Mouse (Mus musculus): Measurements from ENCODE around the gene Cdkn1a. TPM values are rescaled to one million over a fixed set of nuclear protein-coding genes. Genes with fewer than 3 reads are reported as not detected.

Cdkn1a gene
- total and polyA plus RNA-seq, 3 experiments: 10.6 to 59.1 (median 37.5) TPM

DNA sequence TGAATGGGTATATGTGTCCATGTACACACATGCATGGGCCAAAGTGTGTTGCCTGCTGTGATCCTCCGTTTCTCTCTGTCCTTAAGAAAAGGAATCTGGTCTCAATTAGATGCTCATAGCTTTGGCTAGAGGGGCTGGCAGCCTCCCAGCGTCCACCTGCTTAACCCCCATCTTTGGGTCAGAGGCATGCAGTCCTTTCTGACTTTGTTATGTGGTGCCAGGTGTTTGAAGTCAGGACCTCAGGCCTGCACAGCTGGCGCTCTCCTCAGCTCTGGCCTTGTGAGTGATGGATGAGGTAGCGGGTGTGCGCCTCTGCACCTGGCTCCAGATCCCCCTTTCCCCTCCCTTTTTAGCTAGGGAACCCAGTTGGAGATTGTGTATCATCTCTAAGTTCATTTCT lies 27.3 kb downstream of the Cdkn1a start:
- Histone ChIP-seq H3K9me3 (replicated peaks; ENCODE audit: low read length) (no peaks in the 10 kb centered on the region), H3K27me3 (replicated peaks) (no peaks in the 10 kb centered on the region), H3K4me2 (ENCODE audit: insufficient read depth, low read depth, poor library complexity, severe bottlenecking) (no peak overlapping the region), H3K36me3 (replicated peaks in 1 of 2; ENCODE audit: control insufficient read depth in 1 of 2, insufficient read depth in 1 of 2, low read length in 1 of 2) (no peaks in the 10 kb centered on the region), H3K4me1 (ENCODE audit: control insufficient read depth in 1 of 2, insufficient read depth in 2 of 2) (peaks cover 6% of the 10 kb centered on the region in 2 experiments; a peak in 3 of 4 replicates), H3K79me2 (replicated peaks; ENCODE audit: control insufficient read depth, extremely low read depth, insufficient read depth, poor library complexity, severe bottlenecking) (no peaks in the 10 kb centered on the region), H3K9ac (ENCODE audit: insufficient read depth, low read depth) (no peak overlapping the region), H3K4me3 (replicated peaks in 1 of 3; ENCODE audit: low read depth in 2 of 3, low read length in 2 of 3, poor library complexity in 1 of 3) (no peak overlapping the region), H3K27ac (ENCODE audit: insufficient read depth, low read depth) (no peak overlapping the region)
- DNase-seq (ENCODE audit: extremely low read depth): no peak
- TF ChIP-seq SIN3A (IDR thresholded peaks at IDR 0.05; ENCODE audit: low read length) (no peak), HCFC1 (IDR thresholded peaks at IDR 0.05; ENCODE audit: low read depth, low read length) (no peak), E2F4 (IDR thresholded peaks at IDR 0.05; ENCODE audit: insufficient replicate concordance, low read depth, low read length) (no peak), KAT2A (IDR thresholded peaks at IDR 0.05; ENCODE audit: insufficient replicate concordance, low read length) (no peak), CHD1 (IDR thresholded peaks at IDR 0.05; ENCODE audit: low read depth, low read length) (no peak), POLR2A (IDR thresholded peaks at IDR 0.05; ENCODE audit: low read depth, low read length) (no peak), NRF1 (IDR thresholded peaks at IDR 0.05; ENCODE audit: low read depth, low read length) (no peak), IRF4 (IDR thresholded peaks at IDR 0.05; ENCODE audit: low read depth, low read length) (no peak), MEF2A (IDR thresholded peaks at IDR 0.05; ENCODE audit: borderline replicate concordance, low read depth, low read length) (no peak), JUND (conservative IDR thresholded peaks at IDR 0.05; ENCODE audit: low read depth, low read length) (no peak), ZKSCAN1 (IDR thresholded peaks at IDR 0.05; ENCODE audit: borderline replicate concordance, low read depth, low read length) (no peak), PAX5 (IDR thresholded peaks at IDR 0.05; ENCODE audit: low read length) (no peak), USF2 (conservative IDR thresholded peaks at IDR 0.05; ENCODE audit: low read depth, low read length) (no peak), BHLHE40 (IDR thresholded peaks at IDR 0.05; ENCODE audit: low read depth, low read length) (no peak), ZNF384 (IDR thresholded peaks at IDR 0.05; ENCODE audit: low read depth, low read length) (no peak), ZMIZ1 (IDR thresholded peaks at IDR 0.05; ENCODE audit: low read depth, low read length) (no peak), GABPA (IDR thresholded peaks at IDR 0.05; ENCODE audit: insufficient replicate concordance, low read depth, low read length) (no peak), TBP (conservative IDR thresholded peaks at IDR 0.05; ENCODE audit: low read depth, low read length) (no peak), RAD21 (IDR thresholded peaks at IDR 0.05; ENCODE audit: low read depth, low read length) (no peak)
- in situ Hi-C loops (cut with MboI; ENCODE audit: low pct_ligation_motif_present, low pct_unique_long_range_greater_than_20kb, low sequenced_read_pairs) (no loop called here), dilution Hi-C loops (cut with MboI; ENCODE audit: extremely low pct_ligation_motif_present, extremely low pct_unique_long_range_greater_than_20kb, low sequenced_read_pairs) (no loop called here)

DNA sequence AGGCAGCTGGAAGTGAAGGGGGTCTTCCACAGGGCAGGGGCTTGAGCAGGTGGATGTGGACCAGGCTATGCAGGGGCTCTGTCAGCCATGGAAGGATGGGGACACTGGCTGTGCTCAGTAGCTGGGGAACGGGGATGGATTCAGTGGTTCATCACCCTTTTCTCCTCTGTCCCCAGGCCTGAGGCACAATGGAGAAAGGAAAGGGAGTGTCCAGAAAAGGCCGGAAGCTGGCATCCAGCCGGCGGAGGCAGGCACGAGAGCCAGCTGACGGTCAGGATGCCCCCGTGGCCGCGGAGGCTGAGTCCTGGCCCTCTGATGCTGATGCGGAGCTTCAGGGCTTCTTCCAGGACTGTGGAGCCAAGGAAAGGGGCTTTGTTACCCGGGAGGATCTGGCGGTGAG lies 29.9 kb downstream of the Cdkn1a start:
- Histone ChIP-seq H3K4me3 (replicated peaks in 1 of 3; ENCODE audit: low read depth in 2 of 3, low read length in 2 of 3, poor library complexity in 1 of 3) (no peak overlapping the region), H3K9ac (ENCODE audit: insufficient read depth, low read depth) (no peak overlapping the region), H3K9me3 (replicated peaks; ENCODE audit: low read length) (no peaks in the 10 kb centered on the region), H3K79me2 (replicated peaks; ENCODE audit: control insufficient read depth, extremely low read depth, insufficient read depth, poor library complexity, severe bottlenecking) (no peaks in the 10 kb centered on the region), H3K4me1 (ENCODE audit: control insufficient read depth in 1 of 2, insufficient read depth in 2 of 2) (peaks cover 6 to 11% of the 10 kb centered on the region in 2 experiments; a peak in 3 of 4 replicates), H3K27ac (ENCODE audit: insufficient read depth, low read depth) (no peak overlapping the region), H3K4me2 (ENCODE audit: insufficient read depth, low read depth, poor library complexity, severe bottlenecking) (no peak overlapping the region), H3K27me3 (replicated peaks) (no peaks in the 10 kb centered on the region), H3K36me3 (replicated peaks in 1 of 2; ENCODE audit: control insufficient read depth in 1 of 2, insufficient read depth in 1 of 2, low read length in 1 of 2) (no peaks in the 10 kb centered on the region)
- no peak for TF ChIP-seq CHD2 (IDR thresholded peaks at IDR 0.05; ENCODE audit: low read length)
- no peak for DNase-seq (ENCODE audit: extremely low read depth)
- in situ Hi-C loops (cut with MboI; ENCODE audit: low pct_ligation_motif_present, low pct_unique_long_range_greater_than_20kb, low sequenced_read_pairs) (no loop called here), dilution Hi-C loops (cut with MboI; ENCODE audit: extremely low pct_ligation_motif_present, extremely low pct_unique_long_range_greater_than_20kb, low sequenced_read_pairs) (no loop called here)
